Mouse (Mus musculus) lung, postnatal 10 days (tissue): ENCODE results near the gene Btbd6.

ENCODE experiments used
- DNase-seq: peaks from one replicate; pipeline ENCODE4 v3.0.0; 2021

Btbd6 gene

GRCm38 (mm10) chr12:112955800-112956199 lies 20.5 kb upstream of the Btbd6 start:
- DNase-seq: peak; percentile 89

- peak; percentile 83 for DNase-seq
These were observed 18.0 kb upstream of the Btbd6 start for GRCm38 (mm10) chr12:112958303-112958702.

- DNase-seq: no peak
These were observed 16.9 kb upstream of the Btbd6 start for GRCm38 (mm10) chr12:112959421-112959820.

GRCm38 (mm10) chr12:112961428-112961827 lies 14.9 kb upstream of the Btbd6 start:
- no peak for DNase-seq

- DNase-seq: no peak
These were observed 14.4 kb upstream of the Btbd6 start for GRCm38 (mm10) chr12:112961872-112962271.

GRCm38 (mm10) chr12:112965783-112966182 lies 10.5 kb upstream of the Btbd6 start:
- DNase-seq: no peak

- no peak for DNase-seq
These were observed 7.3 kb upstream of the Btbd6 start for GRCm38 (mm10) chr12:112968943-112969342.

GRCm38 (mm10) chr12:112969616-112970015 lies 6.7 kb upstream of the Btbd6 start:
- DNase-seq: no peak

GRCm38 (mm10) chr12:112974736-112975135 lies 1.5 kb upstream of the Btbd6 start:
- DNase-seq: no peak

GRCm38 (mm10) chr12:112977156-112977555 lies 874 bp downstream of the Btbd6 start:
- DNase-seq: no peak

GRCm38 (mm10) chr12:112982031-112982430 lies 5.7 kb downstream of the Btbd6 start:
- no peak for DNase-seq

- peak; percentile 21 for DNase-seq
These were observed 9.1 kb downstream of the Btbd6 start for GRCm38 (mm10) chr12:112985346-112985745.

GRCm38 (mm10) chr12:112987877-112988276 lies 11.6 kb downstream of the Btbd6 start:
- peak; percentile 60 for DNase-seq

- DNase-seq: no peak
These were observed 14.6 kb downstream of the Btbd6 start for GRCm38 (mm10) chr12:112990706-112991405.

- no peak for DNase-seq
These were observed 15.2 kb downstream of the Btbd6 start for GRCm38 (mm10) chr12:112991444-112991843.

- DNase-seq: no peak
These were observed 17.9 kb downstream of the Btbd6 start for GRCm38 (mm10) chr12:112994153-112994552.

- DNase-seq: peak; percentile 71
These were observed 23.4 kb downstream of the Btbd6 start for GRCm38 (mm10) chr12:112999569-113000293.

- DNase-seq: peak; percentile 99
These were observed 24.2 kb downstream of the Btbd6 start, which contains the start of gene Brf1 for GRCm38 (mm10) chr12:113000294-113001132. TSS of gene Brf1 (minus strand) at chr12:113000704.

GRCm38 (mm10) chr12:113001133-113001474 lies 24.8 kb downstream of the Btbd6 start:
- no peak for DNase-seq

- DNase-seq: no peak
These were observed 26.4 kb downstream of the Btbd6 start for GRCm38 (mm10) chr12:113002667-113003066.

- DNase-seq: no peak
These were observed 27.7 kb downstream of the Btbd6 start for GRCm38 (mm10) chr12:113004011-113004410.

- peak; percentile 81 for DNase-seq
These were observed 28.7 kb downstream of the Btbd6 start for GRCm38 (mm10) chr12:113004993-113005392.

- DNase-seq: peak; percentile 88
These were observed 35.5 kb downstream of the Btbd6 start for GRCm38 (mm10) chr12:113011702-113012360.
